In genomic region chr19:34199488-34199887, GRCm38 (mm10) we compare ENCODE assay signal across 26 mouse cellular contexts. TPM values are rescaled to one million over a fixed set of nuclear protein-coding genes. Genes with fewer than 3 reads are reported as not detected.
DNase-seq lines count a peak whose midpoint lies in the region; ATAC-seq lines count a peak whose summit lies in the region.
"Had no signal": no experiment of that assay in that cellular context is flagged by ENCODE, and none has a peak within 500 bp of the region (broad histone marks: within the 10 kb centered on the region; RNA-seq: fewer than 3 reads in every experiment).

No protein-coding gene starts in this region.

- 0 out of 2 replicates have a peak, but pooled peaks have one; percentile 32 for ATAC-seq in common myeloid progenitor, adult 5-6 weeks (replicated peaks; ENCODE audit: low read depth, poor library complexity, severe bottlenecking)
- peak; percentile 67 for ATAC-seq in megakaryocyte progenitor cell, adult 5-6 weeks (replicated peaks; ENCODE audit: poor library complexity)
- no peak for ATAC-seq in midbrain, embryonic 11.5 days (ENCODE audit: low FRiP score)
- ATAC-seq: forebrain, embryonic 15.5 days; intestine, embryonic 15.5 days; lung, postnatal 0 days had no signal

- WGBS in midbrain, embryonic 11.5 days: 76% methylated on average over 2 of the region's 2 CpGs

- no peaks in the 10 kb centered on the region for H3K36me3 ChIP-seq in midbrain, embryonic 11.5 days (ENCODE audit: control insufficient read depth, insufficient read depth, low read length)
- H3K36me3 ChIP-seq: embryonic facial prominence, embryonic 10.5 days; forebrain, embryonic 15.5 days; intestine, embryonic 15.5 days; limb, embryonic 10.5 days; stomach, embryonic 15.5 days had no signal

- DNase-seq in embryo, embryonic 10.5 days (ENCODE audit: low spot score): peak; percentile 40
- no peak for DNase-seq in embryo, embryonic 11 days
- peak; percentile 51 for DNase-seq in A20 (ENCODE audit: low read depth, low spot score)
- no peak for DNase-seq in thymus, postnatal 36 days
- DNase-seq in heart, adult 9 months (ENCODE audit: low spot score in 2 of 2): no peak
- no peak for DNase-seq in midbrain, embryonic 11.5 days (ENCODE audit: low spot score, missing footprints)
- DNase-seq: adrenal gland, postnatal 14 days; cerebellum, adult 9-10 months; heart, adult 11 months; kidney, postnatal 10 days; thymus, adult 2 months had no signal

- no peaks in the 10 kb centered on the region for H3K9me3 ChIP-seq in midbrain, embryonic 11.5 days (ENCODE audit: control insufficient read depth, low read length)
- H3K9me3 ChIP-seq: embryonic facial prominence, embryonic 10.5 days; forebrain, embryonic 15.5 days; intestine, embryonic 15.5 days; limb, embryonic 10.5 days; stomach, embryonic 15.5 days had no signal

- no peaks in the 10 kb centered on the region; the same call in 1 of the 2 replicates for H3K27me3 ChIP-seq in midbrain, embryonic 11.5 days (ENCODE audit: control insufficient read depth, insufficient read depth, low read length)
- H3K27me3 ChIP-seq: forebrain, embryonic 15.5 days; intestine, embryonic 15.5 days; stomach, embryonic 15.5 days had no signal

- no peak overlapping the region for H3K27ac ChIP-seq in midbrain, embryonic 11.5 days (ENCODE audit: low read depth, low read length)
- H3K27ac ChIP-seq: embryonic facial prominence, embryonic 10.5 days; forebrain, embryonic 15.5 days; intestine, embryonic 15.5 days; layer of hippocampus, adult 2 months; left cerebral cortex, adult 2 months; limb, embryonic 10.5 days; liver, embryonic 14.5 days; stomach, embryonic 15.5 days had no signal

- H3K4me3 ChIP-seq in midbrain, embryonic 11.5 days (ENCODE audit: low read depth, low read length): no peak overlapping the region
- H3K4me3 ChIP-seq: embryonic facial prominence, embryonic 10.5 days; erythroblast, embryonic 14.5 days; forebrain, embryonic 15.5 days; intestine, embryonic 15.5 days; layer of hippocampus, adult 2 months; left cerebral cortex, adult 2 months; limb, embryonic 10.5 days; stomach, embryonic 15.5 days had no signal

- no peaks in the 10 kb centered on the region for H3K4me1 ChIP-seq in midbrain, embryonic 11.5 days (ENCODE audit: control insufficient read depth, insufficient read depth, low read length)
- H3K4me1 ChIP-seq: forebrain, embryonic 15.5 days; intestine, embryonic 15.5 days; stomach, embryonic 15.5 days had no signal

- no peak overlapping the region for H3K4me2 ChIP-seq in midbrain, embryonic 11.5 days
- H3K4me2 ChIP-seq: forebrain, embryonic 15.5 days; intestine, embryonic 15.5 days; stomach, embryonic 15.5 days had no signal

- H3K9ac ChIP-seq in midbrain, embryonic 11.5 days (ENCODE audit: low read length): no peak overlapping the region
- H3K9ac ChIP-seq: forebrain, embryonic 15.5 days; intestine, embryonic 15.5 days; liver, embryonic 14.5 days; stomach, embryonic 15.5 days had no signal

RNA-seq across cellular contexts. Expression of gene Stambpl1, which starts 7.5 kb away (rescaled TPM):
- 8.0 and 12.1 TPM in 2 replicates for total RNA-seq in common myeloid progenitor, adult 5-6 weeks (2017)
- 21.1 and 23.9 TPM in 2 replicates for total RNA-seq in megakaryocyte progenitor cell, adult 5-6 weeks (2015)
- total RNA-seq in megakaryocyte progenitor cell, adult 5-6 weeks (2017): 14.4 and 17.8 TPM in 2 replicates
- polyA plus RNA-seq in midbrain, embryonic 11.5 days (2014; fragmentation: Nextera tagmentation; extraction: Ambion mirVana): 1.6 and 1.9 TPM in 2 replicates
- polyA plus RNA-seq: erythroblast, embryonic 14.5 days had no signal

RNA-seq across cellular contexts. Expression of gene Ankrd22, which starts 33.6 kb away (rescaled TPM):
- total RNA-seq in common myeloid progenitor, adult 5-6 weeks (2017): 0.32 TPM in 1 of 2 replicates, not detected in the other
- 0.99 and 2.2 TPM in 2 replicates for total RNA-seq in megakaryocyte progenitor cell, adult 5-6 weeks (2015)
- 0.71 and 1.9 TPM in 2 replicates for total RNA-seq in megakaryocyte progenitor cell, adult 5-6 weeks (2017)
- polyA plus RNA-seq in midbrain, embryonic 11.5 days (2014; fragmentation: Nextera tagmentation; extraction: Ambion mirVana): not detected in 2 replicates
- total RNA-seq: adrenal gland, postnatal 14 days; layer of hippocampus, adult 2 months; left cerebral cortex, adult 2 months had no signal
- polyA plus RNA-seq: erythroblast, embryonic 14.5 days; forebrain, embryonic 15.5 days; hindbrain, embryonic 11.5 days; neural tube, embryonic 14.5 days; small intestine, adult 2 months had no signal

RNA-seq across cellular contexts. Expression of gene Acta2, which starts 55.9 kb away (rescaled TPM):
- total RNA-seq in common myeloid progenitor, adult 5-6 weeks (2017): not detected in 2 replicates
- total RNA-seq in megakaryocyte progenitor cell, adult 5-6 weeks (2015): 0.10 and 0.12 TPM in 2 replicates
- total RNA-seq in megakaryocyte progenitor cell, adult 5-6 weeks (2017): 0.17 TPM in 1 of 2 replicates, not detected in the other
- 31.5 and 34.9 TPM in 2 replicates for polyA plus RNA-seq in midbrain, embryonic 11.5 days (2014; fragmentation: Nextera tagmentation; extraction: Ambion mirVana)
- polyA plus RNA-seq: erythroblast, embryonic 14.5 days had no signal

Comparison
In these comparisons a context has a peak if more than half of its experiments do, and no peak if none do; other contexts are left out.
1. DNase-seq: peak in embryo, embryonic 10.5 days (single experiment) and A20 (single experiment); none in embryo, embryonic 11 days (single experiment), thymus, postnatal 36 days (0 of 2), heart, adult 9 months (0 of 2) and midbrain, embryonic 11.5 days (single experiment).